Mouse (Mus musculus): Measurements from ENCODE around the gene Eif4enif1.

Eif4enif1 gene

GRCm38 (mm10) chr11:3267133-3267532 lies 64.9 kb downstream of the Eif4enif1 start:
- no peak for DNase-seq (ENCODE audit: low spot score in 2 of 2)

DNA sequence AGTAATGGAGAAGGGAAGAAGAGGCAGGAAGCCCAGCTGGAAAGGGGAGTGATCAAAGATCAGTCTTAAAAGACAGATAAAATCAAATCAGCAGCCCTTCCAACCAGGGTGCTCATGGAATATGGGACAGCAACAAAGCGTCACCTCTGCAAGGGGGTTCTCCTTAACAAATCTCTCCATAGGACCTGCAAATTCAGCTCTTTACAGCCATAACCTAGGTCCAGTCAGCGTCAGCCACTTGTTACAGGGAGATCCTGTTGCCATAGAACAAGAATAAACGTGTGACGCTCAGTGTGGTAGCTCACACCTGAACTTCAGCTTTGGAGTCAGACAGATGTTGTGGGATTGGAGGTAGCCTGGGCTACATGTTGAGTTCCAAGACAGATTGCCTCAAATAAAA lies 67.0 kb downstream of the Eif4enif1 start:
- DNase-seq (ENCODE audit: low spot score in 2 of 2) = no peak

DNA sequence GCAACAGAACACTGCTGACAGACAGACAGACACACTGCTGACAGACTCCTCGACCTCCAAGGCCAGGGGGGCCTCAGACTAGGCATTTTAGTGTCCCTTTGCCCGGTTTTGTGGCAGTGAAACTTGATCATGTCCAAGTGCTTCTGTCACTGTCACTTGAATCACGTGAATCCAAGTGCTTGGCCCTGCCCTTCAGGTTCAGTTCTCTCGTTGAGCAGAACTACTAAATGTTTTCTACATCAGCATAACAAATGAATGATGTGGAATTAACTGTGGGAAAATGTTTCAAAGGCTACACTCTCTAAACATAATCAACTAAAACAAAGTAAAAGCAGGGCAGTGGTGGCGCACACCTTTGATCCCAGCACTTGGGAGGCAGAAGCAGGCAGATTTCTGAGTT lies 76.2 kb downstream of the Eif4enif1 start:
- DNase-seq (ENCODE audit: low spot score in 2 of 2) = no peak

DNA sequence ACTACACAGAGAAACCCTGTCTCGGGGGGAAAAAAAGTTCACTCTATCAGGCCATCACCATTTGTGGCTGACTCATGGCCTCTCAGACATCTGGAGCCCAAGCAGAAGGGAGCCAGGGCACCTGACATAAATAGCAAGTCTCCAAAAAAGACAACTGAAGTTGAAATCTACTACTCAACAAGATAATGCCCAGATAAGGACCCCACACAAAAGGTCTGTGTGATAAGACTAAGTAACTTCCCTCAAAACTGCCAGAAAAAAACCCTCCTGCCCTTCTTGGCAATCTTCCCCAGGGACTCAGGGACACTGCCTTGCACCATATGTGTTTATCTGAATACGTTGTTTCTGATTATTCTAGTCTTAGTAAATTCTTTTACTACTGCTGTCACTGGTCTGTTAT lies 77.5 kb downstream of the Eif4enif1 start:
- DNase-seq (ENCODE audit: low spot score in 2 of 2) = no peak

DNA sequence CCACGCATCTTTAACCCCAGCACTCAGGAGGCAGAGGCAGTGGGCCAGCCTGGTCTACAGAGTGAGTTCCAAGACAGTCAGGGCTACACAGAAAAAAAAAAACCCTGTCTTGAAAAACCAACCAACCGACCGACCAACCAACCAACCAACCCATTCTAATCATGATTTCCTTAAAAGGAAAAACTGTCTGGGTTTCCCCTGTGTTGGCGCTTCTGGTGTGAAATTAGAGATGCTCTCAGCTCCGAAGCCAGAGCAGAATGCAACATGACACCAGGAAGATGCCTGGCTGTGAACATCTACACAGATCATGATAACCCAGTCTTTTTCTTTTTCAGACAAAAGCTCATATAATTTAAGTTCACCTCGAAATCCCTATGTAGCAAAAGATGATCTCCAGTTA lies 80.7 kb downstream of the Eif4enif1 start:
- DNase-seq (ENCODE audit: low spot score in 2 of 2) = no peak

GRCm38 (mm10) chr11:3283645-3284044 lies 81.5 kb downstream of the Eif4enif1 start:
- no peak for DNase-seq (ENCODE audit: low spot score in 2 of 2)

DNA sequence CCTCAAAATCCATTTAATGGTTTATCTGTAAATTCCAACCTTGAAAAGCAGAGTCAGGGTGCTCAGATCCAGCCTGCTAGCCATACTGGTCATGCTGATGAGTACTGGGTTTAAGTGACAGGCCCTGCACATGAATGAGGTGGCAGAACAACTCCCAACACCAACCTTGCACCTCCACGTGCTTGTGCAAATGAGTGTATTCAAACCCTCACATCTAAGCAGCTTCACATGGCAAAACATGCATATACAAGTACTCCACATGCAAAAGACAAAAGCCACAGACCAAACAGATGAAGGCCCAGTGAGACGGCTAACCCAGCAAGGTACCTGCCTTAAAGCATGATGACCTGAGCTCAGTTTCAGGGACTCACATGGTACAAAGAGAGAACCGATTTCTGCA lies 83.7 kb downstream of the Eif4enif1 start:
- no peak for DNase-seq (ENCODE audit: low spot score in 2 of 2)

GRCm38 (mm10) chr11:3287131-3287530 lies 84.9 kb downstream of the Eif4enif1 start:
- no peak for DNase-seq (ENCODE audit: low spot score in 2 of 2)

DNA sequence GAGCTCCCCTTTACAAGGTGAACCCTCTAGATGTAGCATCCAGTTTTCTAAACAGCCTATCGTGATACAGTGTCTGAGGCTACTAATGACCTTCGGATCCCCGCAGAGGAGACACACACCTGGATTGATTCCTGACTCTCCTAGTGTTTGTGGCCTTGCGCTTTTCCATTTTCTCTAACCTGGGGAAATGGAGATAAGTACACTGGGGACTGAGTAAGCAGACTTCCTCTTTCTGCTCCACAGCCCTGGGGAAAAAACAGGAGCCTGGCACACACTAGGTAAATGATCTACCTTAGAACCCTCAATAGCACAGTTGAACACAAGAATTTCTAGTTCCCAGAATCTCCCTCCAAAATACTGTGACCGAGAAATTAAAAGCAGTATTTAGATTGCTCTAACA lies 85.7 kb downstream of the Eif4enif1 start:
- DNase-seq (ENCODE audit: low spot score in 2 of 2) = no peak

- DNase-seq (ENCODE audit: low spot score in 2 of 2) = peak in 1 of 2 experiments; percentile 42
These were observed 86.5 kb downstream of the Eif4enif1 start, which contains the start of gene Patz1 for GRCm38 (mm10) chr11:3288521-3289301. TSS of gene Patz1 (plus strand) at chr11:3288874.

DNA sequence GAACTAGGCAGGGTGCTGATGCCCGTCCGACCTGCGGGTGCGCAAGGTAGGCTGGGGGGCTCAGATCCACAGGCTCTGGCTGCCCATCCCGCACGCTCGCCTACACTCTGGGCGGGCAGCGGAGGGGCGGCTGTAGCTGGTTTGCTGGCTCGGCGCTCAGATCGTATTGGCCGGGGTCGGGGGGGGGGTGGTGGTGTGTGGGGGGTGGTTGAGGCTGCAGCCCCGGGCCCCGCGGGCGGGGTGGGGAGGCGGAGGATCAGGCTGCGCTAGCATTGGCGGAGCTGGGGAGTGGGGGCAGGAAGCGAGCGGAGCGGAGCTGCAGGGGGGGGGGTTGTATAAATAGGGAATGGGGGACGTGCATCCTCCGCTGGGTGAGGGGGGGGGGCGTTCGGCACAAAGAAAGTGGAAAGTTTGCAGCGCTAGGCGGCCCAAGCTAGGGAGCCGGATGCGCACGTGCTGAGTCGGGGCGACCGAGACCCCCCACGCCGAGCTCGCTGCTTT lies 87.2 kb downstream of the Eif4enif1 start:
- peak in 1 of 2 experiments; percentile 57 for DNase-seq (ENCODE audit: low spot score in 2 of 2)

- peak; percentile 80 for DNase-seq (ENCODE audit: low spot score in 2 of 2)
These were observed 87.8 kb downstream of the Eif4enif1 start for GRCm38 (mm10) chr11:3289803-3290639.

GRCm38 (mm10) chr11:3290640-3291310 lies 88.6 kb downstream of the Eif4enif1 start:
- DNase-seq (ENCODE audit: low spot score in 2 of 2) = peak; percentile 53 to 64

- no peak for DNase-seq (ENCODE audit: low spot score in 2 of 2)
These were observed 89.3 kb downstream of the Eif4enif1 start for GRCm38 (mm10) chr11:3291311-3292061.

DNA sequence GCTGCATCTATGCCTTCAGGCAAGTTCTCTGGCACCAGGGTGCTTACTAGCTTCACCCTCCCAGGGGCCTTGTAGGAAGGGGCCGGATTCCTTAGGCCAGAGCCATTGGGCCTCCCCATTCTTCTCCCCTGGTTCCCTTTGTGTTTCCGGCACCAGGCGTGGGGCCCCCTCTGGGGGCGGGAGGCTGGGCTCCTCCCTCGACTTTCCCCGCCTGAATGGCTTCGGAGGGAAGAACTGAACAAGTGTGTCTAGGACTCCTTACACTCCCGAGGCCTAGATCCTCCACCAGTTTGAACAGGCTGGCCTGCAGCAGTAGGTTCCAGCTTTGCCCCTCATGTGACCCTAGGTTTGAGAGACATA lies 89.8 kb downstream of the Eif4enif1 start:
- DNase-seq (ENCODE audit: low spot score in 2 of 2) = no peak

GRCm38 (mm10) chr11:3292711-3293249 lies 90.6 kb downstream of the Eif4enif1 start:
- no peak for DNase-seq (ENCODE audit: low spot score in 2 of 2)

DNA sequence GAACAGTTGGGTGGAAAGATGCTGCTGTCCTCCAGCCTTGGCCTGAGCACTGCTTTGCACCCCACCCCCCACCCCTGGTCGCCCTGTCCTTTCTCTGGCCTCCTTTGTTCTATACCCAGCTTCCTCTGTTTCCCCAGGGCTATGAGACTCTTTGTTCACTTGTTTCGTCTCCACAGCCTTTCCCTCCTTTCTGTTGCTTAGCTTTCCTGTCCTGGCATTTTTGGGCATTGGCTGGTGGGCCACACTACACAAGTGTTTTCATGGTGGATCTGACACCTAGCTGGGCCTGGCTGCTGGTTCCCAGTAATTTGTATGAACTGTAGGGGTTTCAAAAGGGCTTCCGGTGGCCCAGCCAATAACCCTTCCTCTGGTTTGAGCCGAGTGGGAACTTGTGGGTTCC lies 91.2 kb downstream of the Eif4enif1 start:
- DNase-seq (ENCODE audit: low spot score in 2 of 2) = no peak
